Mouse (Mus musculus) adrenal gland, adult 18-20 months (tissue): ENCODE data around the gene Tbx20. TPM values are rescaled to one million over a fixed set of nuclear protein-coding genes. Genes with fewer than 3 reads are reported as not detected.

Experiments used
- DNase-seq, 2 experiments: peaks; one replicate each; pipeline ENCODE4 v3.0.0; 2021 to 2022; ENCODE audit warnings: low spot score in 2 of 2
- total RNA-seq, 2 experiments: library from RNA; stranded (reverse); gene quantifications; 1 replicate in 1 of 2; 2 replicates in 1 of 2; pipeline ENCODE4 v1.2.3; 2021

Tbx20 gene
- total RNA-seq, 2 experiments from 2014 or later = 21.3 to 24.6 TPM

GRCm38 (mm10) chr9:24770149-24770940 is 3.8 kb downstream of the Tbx20 start:
- no peak for DNase-seq

GRCm38 (mm10) chr9:24769611-24770010 is 4.5 kb downstream of the Tbx20 start:
- no peak for DNase-seq

- no peak for DNase-seq
Observed at GRCm38 (mm10) chr9:24767056-24767455, 7.0 kb downstream of the Tbx20 start.

- no peak for DNase-seq
Observed at GRCm38 (mm10) chr9:24765572-24765971, 8.5 kb downstream of the Tbx20 start.

- no peak for DNase-seq
Observed at GRCm38 (mm10) chr9:24760461-24760860, 13.6 kb downstream of the Tbx20 start.

- no peak for DNase-seq
Observed at GRCm38 (mm10) chr9:24744958-24745357, 29.1 kb downstream of the Tbx20 start.

- DNase-seq = no peak
Observed at GRCm38 (mm10) chr9:24701246-24701645, 72.9 kb downstream of the Tbx20 start.

- no peak for DNase-seq
Observed at GRCm38 (mm10) chr9:24696405-24696778, 77.7 kb downstream of the Tbx20 start.

GRCm38 (mm10) chr9:24695700-24696404 is 78.3 kb downstream of the Tbx20 start, which contains the start of gene Dpy19l2:
Gene Dpy19l2 (minus strand): TSS chr9:24696293.
- DNase-seq = no peak

Other genes with a start within 250 kb of the Tbx20 start
- gene Cypt4, start 149.1 kb downstream of the Tbx20 start, total RNA-seq = not detected
- gene Dpy19l2, start 78.0 kb downstream of the Tbx20 start, total RNA-seq = not detected